Mouse (Mus musculus) liver, embryonic 14.5 days (tissue): ENCODE results near the gene Gm10065. TPM values are rescaled to one million over a fixed set of nuclear protein-coding genes. Genes with fewer than 3 reads are reported as not detected.
"Not testable (repeated sequence)": the region's sequence is repeated elsewhere in the genome, so short reads cannot be mapped to it uniquely, and the experiment has no call there.

Source experiments
- ATAC-seq: fragments of 200-750 bp; cut with Nextera tagmentation; 2 replicates; pipeline ENCODE4 v1.8.0; 2017; ENCODE audit warnings: moderate number of reproducible peaks, mild to moderate bottlenecking, moderate library complexity; ENCODE audit not compliant: insufficient read depth
- DNase-seq, 3 experiments: peaks; one replicate each; pipeline ENCODE4 v3.0.0-alpha.2; 2012 to 2013; ENCODE audit warnings: low read depth in 3 of 3, low spot score in 3 of 3
- H3K27ac ChIP-seq: fragments of 300-500 bp; sonication (generic); 2 replicates; pipeline ENCODE4 v1.5.1; 2014; ENCODE audit warnings: moderate library complexity, mild to moderate bottlenecking, control low read depth, inconsistent platforms
- H3K27me3 ChIP-seq: fragments of 300-500 bp; sonication (generic); 2 replicates; pipeline ENCODE4 v1.6.1; 2014; ENCODE audit warnings: mild to moderate bottlenecking, low read length, moderate library complexity; ENCODE audit not compliant: control insufficient read depth, insufficient read depth
- H3K36me3 ChIP-seq: fragments of 300-500 bp; sonication (generic); replicated peaks from 2 replicates; pipeline ENCODE4 v1.6.1; 2014; ENCODE audit warnings: low read depth; ENCODE audit not compliant: control insufficient read depth, insufficient read depth
- H3K4me1 ChIP-seq, 2 experiments: fragments of 200-500 bp in 1 of 2; fragments of 300-500 bp in 1 of 2; sonication (generic) in 1 of 2; replicated peaks; 2 replicates each; pipeline ENCODE4 v1.6.1; 2012 to 2014; ENCODE audit warnings: antibody characterized with exemption in 1 of 2, inconsistent platforms in 1 of 2, low read length in 1 of 2; ENCODE audit not compliant: control insufficient read depth in 2 of 2, insufficient read depth in 2 of 2
- H3K4me2 ChIP-seq: fragments of 300-500 bp; sonication (generic); 2 replicates; pipeline ENCODE4 v1.6.1; 2014; ENCODE audit warnings: low read depth, mild to moderate bottlenecking, control low read depth, moderate library complexity
- H3K4me3 ChIP-seq, 2 experiments: fragments of 200-500 bp in 1 of 2; fragments of 300-500 bp in 1 of 2; sonication (generic) in 1 of 2; 2 replicates each; pipeline ENCODE4 v1.5.1; 2012 to 2014; ENCODE audit warnings: low read depth in 2 of 2, low read length in 2 of 2, mild to moderate bottlenecking in 2 of 2, control low read depth in 1 of 2, inconsistent platforms in 1 of 2, moderate library complexity in 1 of 2; ENCODE audit not compliant: insufficient read depth in 1 of 2
- H3K9ac ChIP-seq: fragments of 300-500 bp; sonication (generic); replicated peaks from 2 replicates; pipeline ENCODE4 v1.6.1; 2014; ENCODE audit warnings: mild to moderate bottlenecking, control low read depth, moderate library complexity
- H3K9me3 ChIP-seq: fragments of 300-500 bp; sonication (generic); 2 replicates; pipeline ENCODE4 v1.6.1; 2016; ENCODE audit warnings: low read length, mixed read lengths; ENCODE audit not compliant: control insufficient read depth
- CTCF ChIP-seq: IDR thresholded peaks from 2 replicates; pipeline ENCODE4 v1.5.1; 2016; ENCODE audit warnings: antibody characterized with exemption, low read depth, control low read depth
- EP300 ChIP-seq: IDR thresholded peaks from 2 replicates; pipeline ENCODE4 v1.6.1; 2016; ENCODE audit warnings: antibody characterized with exemption, low read depth
- WGBS: fragments of 180-500 bp; shearing (Covaris S2); extraction: QIAGEN DNeasy Blood & Tissue Kit; methylation state at CpG from one replicate; pipeline ENCODE4 v1.1.7; 2014; ENCODE audit not compliant: insufficient replicate concordance; 5-methylcytosine and 5-hydroxymethylcytosine counted together
- polyA plus RNA-seq, 2 experiments: library from polyadenylated mRNA; depleted of rRNA in 1 of 2; stranded (reverse) in 1 of 2; unstranded in 1 of 2; fragments of >200 nt; fragmentation: Nextera tagmentation in 1 of 2; extraction: Ambion mirVana in 1 of 2; gene quantifications; 2 replicates each; pipeline versions ENCODE4 v1.2.1 to v1.2.3; 2012 to 2014

The Gm10065 gene
- polyA plus RNA-seq (2012; rRNA removed) = not detected in 2 replicates
- polyA plus RNA-seq (2014; fragmentation: Nextera tagmentation; extraction: Ambion mirVana) = not detected in 2 replicates

DNA sequence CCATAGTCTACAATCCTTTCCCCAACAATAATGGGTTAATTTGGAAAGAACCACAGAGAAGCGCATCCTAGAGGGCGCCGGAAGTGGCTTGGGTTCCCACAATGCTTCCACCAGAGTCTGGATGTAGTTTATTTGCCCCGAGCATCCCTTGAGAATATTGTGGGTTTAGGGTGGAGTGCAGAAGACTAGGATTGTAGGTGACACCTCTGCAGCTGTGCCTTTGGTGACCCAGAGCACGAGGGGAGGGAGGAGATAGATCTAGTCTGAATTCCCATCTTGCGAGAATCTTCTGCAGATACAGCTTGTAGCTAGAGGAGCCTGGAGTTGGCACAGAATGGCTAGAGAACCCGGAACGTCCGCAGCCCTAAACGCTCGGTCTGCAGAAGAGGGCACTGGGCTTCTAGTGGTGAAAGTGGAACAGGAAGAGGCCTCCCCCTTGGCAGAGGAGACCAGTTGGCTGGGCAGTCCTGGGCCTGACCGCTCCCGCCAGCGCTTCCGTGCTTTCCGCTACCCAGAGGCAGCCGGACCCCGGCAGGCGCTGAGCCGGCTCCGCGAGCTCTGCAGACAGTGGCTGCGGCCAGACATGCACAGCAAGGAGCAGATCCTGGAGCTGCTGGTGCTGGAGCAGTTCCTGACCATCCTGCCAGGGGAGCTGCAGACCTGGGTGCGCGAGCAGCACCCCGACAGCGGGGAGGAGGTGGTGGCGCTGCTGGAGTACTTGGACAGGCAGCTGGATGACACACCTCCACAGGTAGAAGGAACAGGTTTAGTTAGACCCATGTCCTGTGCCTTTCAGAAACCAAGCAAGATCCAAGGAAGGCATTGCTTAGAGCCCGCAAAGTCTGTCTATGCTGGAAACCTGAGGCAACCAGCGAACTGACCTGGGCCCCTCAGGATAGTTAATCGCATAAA is at the start of gene Gm10065, which contains the start of gene Zkscan4:
Gene Gm10065 (minus strand): TSS at position 683 of the 912 bp plus-strand sequence.
Gene Zkscan4 (plus strand): TSS at position 149 of the 912 bp plus-strand sequence.
- H3K27me3 ChIP-seq, H3K36me3 ChIP-seq, H3K9me3 ChIP-seq, DNase-seq, H3K4me1 ChIP-seq, H3K27ac ChIP-seq: not testable (repeated sequence)
- peak within 1 kb of the TSS; percentile 60 for H3K4me2 ChIP-seq
- H3K9ac ChIP-seq = peak within 1 kb of the TSS; percentile 7
- H3K4me3 ChIP-seq = peak within 1 kb of the TSS; percentile 39 to 76
- ATAC-seq = peak; percentile 52
- 4% methylated on average over 30 of the region's 31 CpGs for WGBS

- Histone ChIP-seq H3K9me3 (no peaks in the 10 kb centered on the region), H3K27me3 (no peaks in the 10 kb centered on the region), H3K4me1 (peaks cover 0 to 5% of the 10 kb centered on the region in 2 experiments; a peak in 3 of 4 replicates), H3K36me3 (no peaks in the 10 kb centered on the region), H3K9ac (peak overlapping the region; percentile 69), H3K4me3 (peak overlapping the region; percentile 73 to 85), H3K27ac (no peak overlapping the region), H3K4me2 (peak overlapping the region; percentile 64)
- DNase-seq (peak; percentile 72 to 81 (median 74)), ATAC-seq (peak; percentile 99)
- under 1% methylated on average over 21 of the region's 21 CpGs for WGBS
- TF ChIP-seq EP300 = 0 out of 2 replicates have a peak, but pooled peaks have one; percentile 6
- no peak for TF ChIP-seq CTCF
Measured at GRCm38 (mm10) chr13:21506221-21506649, 27.0 kb upstream of the Gm10065 start.

DNA sequence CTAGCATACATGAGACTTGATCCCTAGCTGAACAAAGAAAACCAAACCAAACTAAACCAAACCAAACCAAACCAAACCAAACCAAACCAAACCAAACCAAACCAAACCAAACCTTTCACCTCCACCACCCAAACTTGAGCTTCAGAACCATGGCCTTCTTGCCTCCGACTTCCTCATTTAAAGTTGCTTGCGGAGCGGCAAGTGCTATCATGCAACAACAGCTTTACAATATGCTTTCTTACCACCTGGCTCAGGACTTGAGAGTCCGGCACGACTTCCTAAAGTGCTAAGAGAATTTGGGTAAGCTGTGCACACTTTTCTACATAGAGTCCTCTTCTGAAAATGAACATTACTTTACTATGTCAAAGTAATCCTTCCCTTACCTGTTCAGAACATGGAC is 23.1 kb upstream of the Gm10065 start:
- Histone ChIP-seq H3K27ac (no peak overlapping the region), H3K4me3 (no peak overlapping the region), H3K4me1 (peaks cover 0 to 5% of the 10 kb centered on the region in 2 experiments; a peak in 3 of 4 replicates), H3K4me2 (no peak overlapping the region), H3K9ac (no peak overlapping the region), H3K36me3 (no peaks in the 10 kb centered on the region), H3K9me3 (no peaks in the 10 kb centered on the region), H3K27me3 (no peaks in the 10 kb centered on the region)
- DNase-seq = no peak
- TF ChIP-seq EP300 (no peak), CTCF (no peak)
- ATAC-seq = no peak
- whole genome bisulfite sequencing = 61% methylated on average over 5 of the region's 5 CpGs

GRCm38 (mm10) chr13:21501182-21501581 is 21.9 kb upstream of the Gm10065 start, which contains the start of gene Gm11273:
Gene Gm11273 (minus strand): TSS chr13:21501418.
- not testable (repeated sequence) for ATAC-seq, H3K9me3 ChIP-seq, H3K36me3 ChIP-seq, DNase-seq, H3K27ac ChIP-seq, H3K27me3 ChIP-seq, H3K9ac ChIP-seq, H3K4me2 ChIP-seq, H3K4me1 ChIP-seq, H3K4me3 ChIP-seq
- WGBS = 88% methylated on average over 17 of the region's 17 CpGs

GRCm38 (mm10) chr13:21495080-21495479 is 15.8 kb upstream of the Gm10065 start, which contains the start of gene AK157302:
Gene AK157302 (plus strand): TSS chr13:21495223.
- H3K27ac ChIP-seq = no peak within 1 kb of the TSS

More at GRCm38 (mm10) chr13:21495080-21495479, 15.8 kb upstream of the Gm10065 start, which contains the start of gene AK157302:
- ATAC-seq (no peak), DNase-seq (no peak)
- Histone ChIP-seq H3K4me2 (no peak within 1 kb of the TSS), H3K36me3 (no peaks in the 10 kb centered on the region), H3K9me3 (no peaks in the 10 kb centered on the region), H3K9ac (no peak within 1 kb of the TSS), H3K4me3 (no peak within 1 kb of the TSS), H3K4me1 (no peaks in the 10 kb centered on the region), H3K27me3 (no peaks in the 10 kb centered on the region)
- 86% methylated on average over 21 of the region's 21 CpGs for WGBS
- TF ChIP-seq EP300 = no peak
- TF ChIP-seq CTCF = no peak
